Mouse (Mus musculus) lung, postnatal 0 days (tissue): Measurements from ENCODE around the gene Iqcf1.

ENCODE experiments used
- CTCF ChIP-seq: IDR thresholded peaks from 2 replicates; pipeline ENCODE4 v1.5.1; 2016; ENCODE audit warnings: antibody characterized with exemption, mild to moderate bottlenecking
- EP300 ChIP-seq: IDR thresholded peaks from 2 replicates; pipeline ENCODE4 v1.6.1; 2016; ENCODE audit warnings: antibody characterized with exemption, mild to moderate bottlenecking, control low read depth

DNA sequence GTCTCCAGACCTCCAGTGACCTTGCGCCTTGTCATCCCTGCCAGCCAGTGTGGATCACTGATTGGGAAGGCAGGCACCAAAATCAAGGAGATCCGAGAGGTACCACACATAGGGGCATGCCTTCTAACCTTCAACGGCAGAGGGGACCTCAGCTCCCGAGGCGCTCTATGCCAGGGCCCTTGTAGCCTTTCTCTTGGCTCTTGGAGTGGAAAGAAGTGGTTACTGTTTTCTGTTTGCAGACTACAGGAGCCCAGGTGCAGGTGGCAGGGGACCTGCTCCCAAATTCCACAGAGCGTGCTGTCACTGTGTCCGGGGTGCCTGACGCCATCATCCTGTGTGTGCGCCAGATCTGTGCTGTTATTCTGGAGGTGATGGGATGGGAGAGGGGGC is 38.7 kb upstream of the Iqcf1 start:
- TF ChIP-seq CTCF (no peak), EP300 (no peak)
